Mouse (Mus musculus): ENCODE measurements at regions not wholly inside any gene's neighbourhood (a gene's known extent, or its start where the extent isn't known, plus 50 kb on each side); places are given as distances from the start of the nearest gene placed in this dataset.

DNA sequence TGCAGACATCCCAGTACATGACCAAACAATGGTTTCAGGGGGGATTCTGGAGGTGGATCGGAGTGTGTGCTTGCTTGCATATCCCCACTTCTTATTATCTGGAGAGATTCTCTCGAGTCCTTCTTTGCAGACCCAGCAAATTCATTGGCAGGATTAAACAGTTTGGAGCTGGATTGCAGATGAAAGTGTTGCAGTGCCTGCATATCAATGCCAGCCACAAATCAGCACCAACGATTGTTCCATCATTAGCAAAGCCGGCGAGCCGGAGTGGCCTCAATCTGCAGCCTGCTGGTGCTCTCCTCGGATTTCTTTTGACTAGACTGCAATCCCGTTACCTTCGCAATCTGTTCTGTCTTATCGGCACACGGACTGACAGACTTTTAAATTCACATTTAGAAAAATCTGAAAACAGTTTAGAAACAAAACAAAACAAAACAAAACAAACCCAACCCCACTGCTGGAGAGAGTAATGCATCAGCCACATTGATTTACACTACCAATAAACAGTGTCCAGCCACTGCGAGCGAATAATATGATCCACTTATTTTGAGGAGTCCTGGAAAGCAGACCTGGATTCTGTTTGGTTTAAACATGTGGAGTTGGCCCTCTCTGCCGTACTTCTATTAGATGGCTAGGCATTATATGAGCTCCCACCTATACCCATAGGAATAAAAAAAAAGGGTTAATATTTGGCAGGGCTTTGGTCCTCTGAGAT lies 69.9 kb upstream of the Tet2 start:
- TF ChIP-seq ZC3H11A (IDR thresholded peaks at IDR 0.05; ENCODE audit: borderline replicate concordance, low read depth, low read length) (no peak), CHD2 (IDR thresholded peaks at IDR 0.05; ENCODE audit: low read depth, low read length) (no peak), ZNF384 (IDR thresholded peaks at IDR 0.05; ENCODE audit: low read depth, low read length) (no peak), MAFK (IDR thresholded peaks at IDR 0.05; ENCODE audit: insufficient read depth, low read depth, low read length) (no peak), HCFC1 (IDR thresholded peaks at IDR 0.05; ENCODE audit: borderline replicate concordance, insufficient read depth, low read length) (no peak)

All from ES-E14 (cell line).